Comparison of ENCODE assay signal across 15 mouse cellular contexts in the genomic region with DNA sequence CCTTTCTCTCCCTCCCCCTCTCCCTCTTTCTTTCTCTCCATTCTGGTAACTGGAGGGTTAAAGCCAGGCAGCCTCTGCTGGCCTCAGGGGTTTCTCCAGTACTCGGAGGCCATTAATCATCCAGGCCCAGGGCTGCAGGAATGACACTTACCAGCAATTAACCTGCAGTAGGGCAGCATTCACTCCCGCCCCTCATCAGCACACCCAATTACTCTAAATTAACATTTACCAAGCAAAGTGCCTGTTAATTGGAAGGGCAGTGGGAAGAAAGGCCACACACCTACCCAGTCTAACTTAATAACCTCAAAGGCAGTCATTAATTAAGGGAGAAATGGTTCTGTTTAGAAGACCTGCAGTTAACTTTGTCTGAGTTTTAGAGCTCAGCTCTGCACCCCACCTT. TPM values are rescaled to one million over a fixed set of nuclear protein-coding genes. Genes with fewer than 3 reads are reported as not detected.
DNase-seq lines count a peak whose midpoint lies in the region; ATAC-seq lines count a peak whose summit lies in the region.
"Had no signal": no experiment of that assay in that cellular context is flagged by ENCODE, and none has a peak within 500 bp of the region (broad histone marks: within the 10 kb centered on the region; RNA-seq: fewer than 3 reads in every experiment).

No protein-coding gene starts in this region.

- no peaks in the 10 kb centered on the region for H3K4me1 ChIP-seq in forebrain, embryonic 14.5 days (ENCODE audit: control insufficient read depth, insufficient read depth, low read length)
- H3K4me1 ChIP-seq in forebrain, embryonic 13.5 days: peaks cover 14% of the 10 kb centered on the region; the same call in 1 of the 2 replicates
- H3K4me1 ChIP-seq in hindbrain, embryonic 11.5 days (replicated peaks; ENCODE audit: control insufficient read depth, insufficient read depth, low read length): no peaks in the 10 kb centered on the region
- H3K4me1 ChIP-seq: lung, embryonic 15.5 days had no signal

- H3K27ac ChIP-seq in forebrain, embryonic 14.5 days (ENCODE audit: low read depth, low read length): no peak overlapping the region
- H3K27ac ChIP-seq in forebrain, embryonic 13.5 days: no peak overlapping the region
- no peak overlapping the region for H3K27ac ChIP-seq in hindbrain, embryonic 11.5 days (ENCODE audit: low read depth, low read length)
- H3K27ac ChIP-seq: embryonic facial prominence, embryonic 13.5 days; forebrain, embryonic 15.5 days; left cerebral cortex, adult 2 months; lung, embryonic 15.5 days had no signal

- H3K4me3 ChIP-seq in forebrain, embryonic 14.5 days (ENCODE audit: low read depth, low read length): no peak overlapping the region
- no peak overlapping the region for H3K4me3 ChIP-seq in forebrain, embryonic 13.5 days
- H3K4me3 ChIP-seq in hindbrain, embryonic 11.5 days (ENCODE audit: low read depth, low read length): no peak overlapping the region
- H3K4me3 ChIP-seq: embryonic facial prominence, embryonic 13.5 days; forebrain, embryonic 15.5 days; heart, embryonic 12.5 days; left cerebral cortex, adult 2 months; lung, embryonic 15.5 days had no signal

- 0% methylated on average over 2 of the region's 2 CpGs for WGBS in forebrain, embryonic 14.5 days
- WGBS in forebrain, embryonic 13.5 days: 10% methylated on average over 2 of the region's 2 CpGs
- 4% methylated on average over 2 of the region's 2 CpGs for WGBS in hindbrain, embryonic 11.5 days

- H3K4me2 ChIP-seq in forebrain, embryonic 14.5 days (ENCODE audit: low read length): no peak overlapping the region
- no peak overlapping the region for H3K4me2 ChIP-seq in forebrain, embryonic 13.5 days
- no peak overlapping the region for H3K4me2 ChIP-seq in hindbrain, embryonic 11.5 days (replicated peaks; ENCODE audit: low read depth, low read length)
- H3K4me2 ChIP-seq: embryonic facial prominence, embryonic 13.5 days; forebrain, embryonic 15.5 days; heart, embryonic 12.5 days; lung, embryonic 15.5 days had no signal

- no peaks in the 10 kb centered on the region for H3K36me3 ChIP-seq in forebrain, embryonic 14.5 days (ENCODE audit: control insufficient read depth, insufficient read depth, low read length)
- no peaks in the 10 kb centered on the region for H3K36me3 ChIP-seq in forebrain, embryonic 13.5 days (ENCODE audit: poor library complexity, severe bottlenecking)
- H3K36me3 ChIP-seq in hindbrain, embryonic 11.5 days (ENCODE audit: control insufficient read depth, insufficient read depth, low read length): no peaks in the 10 kb centered on the region
- H3K36me3 ChIP-seq: embryonic facial prominence, embryonic 13.5 days; forebrain, embryonic 15.5 days; heart, embryonic 12.5 days; lung, embryonic 15.5 days had no signal

- H3K27me3 ChIP-seq in forebrain, embryonic 14.5 days (replicated peaks; ENCODE audit: control insufficient read depth, insufficient read depth, low read length): no peaks in the 10 kb centered on the region
- peaks cover 40% of the 10 kb centered on the region for H3K27me3 ChIP-seq in forebrain, embryonic 13.5 days
- no peaks in the 10 kb centered on the region for H3K27me3 ChIP-seq in hindbrain, embryonic 11.5 days (ENCODE audit: control insufficient read depth, insufficient read depth, low read length)
- H3K27me3 ChIP-seq: embryonic facial prominence, embryonic 13.5 days; forebrain, embryonic 15.5 days; heart, embryonic 12.5 days; lung, embryonic 15.5 days had no signal

- DNase-seq in forebrain, embryonic 14.5 days (ENCODE audit: low spot score): peak; percentile 26
- peak; percentile 36 for DNase-seq in MN1 (ENCODE audit: low spot score)
- peak; percentile 44 for DNase-seq in hindbrain, embryonic 11.5 days (ENCODE audit: low spot score)
- DNase-seq in mesoderm, embryonic 11.5 days (ENCODE audit: low read depth, low spot score): peak; percentile 60
- DNase-seq in layer of hippocampus, adult 8-10 months (ENCODE audit: low spot score in 2 of 2): no peak
- no peak for DNase-seq in ovary, adult 18-20 months (ENCODE audit: low spot score)
- DNase-seq in right cerebral cortex, postnatal 36 days (ENCODE audit: low spot score in 2 of 2): no peak
- DNase-seq: cerebellum, adult 9-10 months; gastrocnemius, postnatal 10 days had no signal

- no peak overlapping the region for H3K9ac ChIP-seq in forebrain, embryonic 14.5 days (ENCODE audit: low read length)
- H3K9ac ChIP-seq in forebrain, embryonic 13.5 days: no peak overlapping the region
- no peak overlapping the region for H3K9ac ChIP-seq in hindbrain, embryonic 11.5 days (ENCODE audit: low read depth, low read length)
- H3K9ac ChIP-seq: embryonic facial prominence, embryonic 13.5 days; forebrain, embryonic 15.5 days; heart, embryonic 12.5 days; lung, embryonic 15.5 days had no signal

- no peak for ATAC-seq in forebrain, embryonic 14.5 days
- ATAC-seq in forebrain, embryonic 13.5 days: no peak
- ATAC-seq in hindbrain, embryonic 11.5 days (ENCODE audit: low FRiP score): peak; percentile 77
- ATAC-seq: forebrain, embryonic 15.5 days had no signal

- no peaks in the 10 kb centered on the region for H3K9me3 ChIP-seq in forebrain, embryonic 14.5 days (replicated peaks; ENCODE audit: control insufficient read depth, low read length)
- no peaks in the 10 kb centered on the region for H3K9me3 ChIP-seq in forebrain, embryonic 13.5 days (replicated peaks)
- no peaks in the 10 kb centered on the region for H3K9me3 ChIP-seq in hindbrain, embryonic 11.5 days (ENCODE audit: control insufficient read depth, low read length)
- H3K9me3 ChIP-seq: embryonic facial prominence, embryonic 13.5 days; forebrain, embryonic 15.5 days; heart, embryonic 12.5 days; lung, embryonic 15.5 days had no signal

RNA-seq across cellular contexts. Expression of gene Alg2, which starts 49.8 kb away (rescaled TPM):
- polyA plus RNA-seq in forebrain, embryonic 14.5 days (2014; fragmentation: Nextera tagmentation; extraction: Ambion mirVana): 205 and 224 TPM in 2 replicates
- polyA plus RNA-seq in forebrain, embryonic 13.5 days (2015; fragmentation: Nextera tagmentation; extraction: Ambion mirVana): 153 and 167 TPM in 2 replicates
- polyA plus RNA-seq in hindbrain, embryonic 11.5 days (2014; fragmentation: Nextera tagmentation; extraction: Ambion mirVana): 161 TPM in 2 replicates
- 100 to 1,000 TPM; 124 to 141 (median 133) TPM for total RNA-seq in layer of hippocampus, adult 8-10 months (2022)

RNA-seq across cellular contexts. Expression of gene Sec61b, which starts 50.1 kb away (rescaled TPM):
- polyA plus RNA-seq in forebrain, embryonic 14.5 days (2014; fragmentation: Nextera tagmentation; extraction: Ambion mirVana): 289 and 313 TPM in 2 replicates
- 304 and 357 TPM in 2 replicates for polyA plus RNA-seq in forebrain, embryonic 13.5 days (2015; fragmentation: Nextera tagmentation; extraction: Ambion mirVana)
- polyA plus RNA-seq in hindbrain, embryonic 11.5 days (2014; fragmentation: Nextera tagmentation; extraction: Ambion mirVana): 359 and 365 TPM in 2 replicates
- total RNA-seq in layer of hippocampus, adult 8-10 months (2022): 10 to 100 TPM; 45.6 to 56.3 (median 49.7) TPM

Comparison
In these comparisons a context has a peak if more than half of its experiments do, and no peak if none do; other contexts are left out.
1. DNase-seq: peak in forebrain, embryonic 14.5 days (single experiment), MN1 (single experiment), hindbrain, embryonic 11.5 days (single experiment) and mesoderm, embryonic 11.5 days (single experiment); none in layer of hippocampus, adult 8-10 months (0 of 2), ovary, adult 18-20 months (single experiment) and right cerebral cortex, postnatal 36 days (0 of 2).